Mouse (Mus musculus) embryo, embryonic 10.5 days (tissue): Measurements from ENCODE around the gene Zbtb22.

Experiments used
- DNase-seq: peaks from one replicate; pipeline ENCODE4 v3.0.0-alpha.2; 2015; ENCODE audit warnings: low spot score

Gene Zbtb22

DNA sequence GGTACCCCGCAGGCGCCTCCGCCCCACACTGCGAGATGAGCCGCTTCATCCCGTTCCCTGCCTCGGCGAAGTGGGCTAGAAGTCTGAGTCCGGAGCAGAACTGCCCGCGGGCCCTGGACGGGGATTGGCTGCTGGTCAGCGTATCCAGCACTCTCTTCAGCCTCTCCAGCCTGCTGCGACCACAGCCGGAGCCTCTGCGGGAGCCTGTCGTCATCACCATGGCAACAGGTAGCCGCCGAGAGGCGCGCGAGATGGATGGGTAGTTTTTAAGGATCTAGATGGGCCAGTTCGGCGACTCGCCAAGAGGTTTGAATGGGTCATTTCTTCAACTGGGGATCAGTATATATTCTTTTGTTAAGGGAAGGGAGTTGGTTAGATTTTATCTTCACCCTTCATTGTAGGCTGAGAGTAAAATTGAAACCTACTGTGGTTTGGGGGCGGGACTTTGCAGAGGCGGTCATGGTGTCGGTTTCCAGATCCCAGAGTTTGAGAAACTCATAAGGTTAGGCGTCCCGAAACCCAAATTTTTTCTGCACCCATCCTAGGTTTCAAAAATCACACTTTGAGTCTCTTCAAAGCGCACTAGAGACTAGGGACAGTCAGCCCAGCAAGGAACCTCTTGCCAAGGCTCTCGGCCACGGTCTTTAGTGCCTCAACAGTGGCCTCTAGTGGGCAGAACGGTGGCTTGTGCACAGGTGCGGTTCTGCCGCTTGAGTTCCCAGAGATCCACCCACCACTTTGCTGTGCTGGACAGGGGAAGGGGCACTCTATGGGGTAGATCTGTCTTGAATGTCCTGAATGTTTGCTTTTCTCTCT, 4.8 kb downstream of the Zbtb22 start:
- DNase-seq = peak; percentile 92

DNA sequence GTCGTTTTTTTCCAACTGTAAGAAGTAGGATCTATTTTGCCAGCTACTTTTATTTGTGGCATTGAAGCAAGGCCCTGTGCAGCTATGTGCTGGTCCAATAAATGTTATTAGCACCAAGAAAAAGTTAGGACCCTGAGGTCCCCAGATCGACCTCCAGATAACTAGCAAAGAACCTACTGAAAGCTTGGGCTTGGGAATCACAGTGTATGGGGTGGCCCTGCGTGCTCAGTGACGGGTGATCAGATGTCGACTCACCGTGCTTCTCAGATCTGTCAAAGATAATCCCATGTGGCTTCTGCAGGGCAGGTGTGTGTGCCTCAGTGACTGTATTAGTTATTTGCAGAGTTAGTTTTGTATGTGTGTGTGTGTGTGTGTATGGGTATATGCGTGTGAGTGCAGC, 5.7 kb downstream of the Zbtb22 start:
- DNase-seq = no peak

DNA sequence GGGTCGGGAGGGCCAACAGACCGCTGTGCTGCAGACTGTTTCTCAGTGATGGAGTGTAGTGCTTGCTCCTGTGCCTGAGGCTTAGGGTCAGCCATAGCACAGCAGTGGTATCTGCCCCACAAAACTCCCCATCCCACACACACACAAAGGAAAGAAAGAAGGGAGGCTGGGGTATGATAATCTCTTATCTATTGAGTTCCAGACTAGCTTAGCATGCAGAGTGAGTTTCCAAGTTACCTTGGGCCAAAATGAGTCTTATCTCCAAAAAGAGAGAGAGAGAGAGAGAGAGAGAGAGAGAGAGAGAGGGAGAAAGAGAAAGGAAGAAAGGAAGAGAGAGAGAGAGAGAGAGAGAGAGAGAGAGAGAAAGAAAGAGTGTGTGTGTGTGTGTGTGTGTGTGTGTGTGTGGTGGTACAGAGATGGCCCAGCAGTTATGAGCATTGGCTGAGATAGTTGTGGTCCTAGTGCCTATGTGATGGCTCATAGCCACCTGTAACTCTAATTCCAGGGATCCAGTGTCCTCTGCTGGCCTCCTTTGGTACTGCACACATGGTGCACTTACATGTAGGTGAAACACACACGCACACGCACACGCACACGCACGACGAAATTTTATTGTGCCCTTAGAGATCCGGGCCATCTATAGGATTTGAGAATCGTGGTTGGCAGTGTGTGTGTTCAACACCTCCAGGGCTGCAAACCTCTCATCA, 9.0 kb downstream of the Zbtb22 start:
- no peak for DNase-seq

GRCm38 (mm10) chr17:33925406-33926116, 9.9 kb downstream of the Zbtb22 start:
- DNase-seq = no peak

- peak; percentile 45 for DNase-seq
Measured at GRCm38 (mm10) chr17:33926207-33926932, 10.7 kb downstream of the Zbtb22 start.

GRCm38 (mm10) chr17:33928251-33928947, 12.7 kb downstream of the Zbtb22 start:
- no peak for DNase-seq

DNA sequence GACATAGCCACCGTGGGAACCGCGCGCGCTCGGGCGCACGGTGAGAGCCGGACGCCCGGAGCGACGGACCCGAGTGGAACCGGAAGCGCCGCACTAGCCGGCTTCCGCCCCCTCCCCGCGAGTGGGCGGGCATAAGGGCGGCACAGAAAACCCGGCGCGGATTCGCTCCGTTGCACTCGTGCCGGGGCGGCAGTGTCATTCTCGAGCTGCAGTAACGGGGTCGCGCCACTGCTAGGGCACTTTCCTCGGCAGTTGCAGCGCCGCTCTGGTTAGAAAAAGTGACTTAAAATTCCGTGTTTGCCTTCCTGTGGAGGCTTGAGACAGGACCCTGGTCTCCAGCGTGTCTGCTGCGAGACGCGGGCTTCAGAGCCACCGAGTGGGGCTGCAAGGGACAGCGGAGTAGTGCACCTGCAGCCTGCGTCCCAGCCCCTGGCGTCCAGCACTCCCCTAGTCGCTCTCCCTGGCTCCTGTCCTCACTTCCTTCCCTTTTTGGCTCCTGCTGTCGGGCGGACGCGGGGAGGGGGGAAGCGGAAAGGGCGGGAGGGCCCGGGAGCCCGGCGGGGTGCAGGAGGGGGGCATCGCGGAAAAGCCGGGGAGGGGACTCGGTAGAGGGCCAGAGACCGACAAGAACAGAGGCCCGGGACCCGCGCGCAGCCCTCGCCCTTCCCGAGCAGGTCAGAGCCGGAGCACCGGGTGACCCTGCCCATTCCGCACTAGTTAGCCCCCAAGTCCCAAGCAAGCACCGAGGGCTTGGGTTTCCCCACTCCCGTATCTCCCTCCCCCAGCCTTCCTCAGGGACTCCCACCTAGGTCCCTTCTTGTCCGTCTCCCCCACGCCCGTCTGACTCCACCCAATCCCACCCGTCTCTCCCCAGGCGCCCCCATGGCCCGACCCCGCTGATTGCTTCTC, 13.9 kb downstream of the Zbtb22 start, which contains the start of gene Rgl2:
Gene Rgl2 (plus strand): TSS at position 173 of the 909 bp plus-strand sequence.
- DNase-seq = peak; percentile 95

DNA sequence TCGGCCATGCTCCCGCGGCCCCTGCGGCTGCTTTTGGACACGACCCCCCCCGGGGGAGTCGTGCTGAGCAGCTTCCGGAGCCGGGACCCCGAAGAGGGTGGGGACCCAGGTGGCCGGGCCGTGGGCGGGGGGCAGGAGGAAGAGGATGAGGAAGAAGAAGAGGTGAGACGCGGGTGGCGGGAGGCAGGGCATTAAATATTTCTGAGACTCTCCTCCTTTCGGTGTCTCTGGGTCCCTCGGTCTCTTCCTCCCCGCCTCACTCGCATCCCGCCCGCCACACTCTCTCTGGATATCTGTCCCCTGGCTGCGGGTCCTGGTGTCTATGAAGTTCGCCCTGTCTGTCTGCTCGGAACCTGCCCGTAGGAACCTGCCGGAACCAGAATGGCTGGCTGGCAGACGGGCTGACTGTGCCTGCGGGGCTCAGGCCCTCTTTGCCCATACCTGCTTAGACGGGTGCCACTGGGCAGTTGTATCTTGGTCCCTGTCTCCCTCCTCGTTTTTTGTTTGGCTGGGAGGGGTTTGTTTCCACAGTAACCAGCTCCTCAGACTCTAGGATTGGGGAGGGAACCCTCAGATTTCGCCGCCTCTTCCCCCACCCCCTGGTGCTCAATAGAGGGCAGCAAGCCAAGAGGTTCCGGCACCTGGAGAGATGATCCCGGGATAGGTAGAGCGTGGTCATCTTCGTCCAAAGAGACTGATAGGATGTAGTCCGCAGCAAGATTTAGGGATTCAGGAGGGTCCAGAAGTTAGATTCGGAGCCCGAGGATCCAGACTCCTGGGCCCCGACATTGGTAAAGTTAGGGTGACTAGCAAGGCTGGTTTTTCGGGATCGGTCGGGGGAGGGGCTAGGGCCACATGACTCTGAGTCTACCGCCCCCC, 14.8 kb downstream of the Zbtb22 start:
- DNase-seq = peak; percentile 51

DNA sequence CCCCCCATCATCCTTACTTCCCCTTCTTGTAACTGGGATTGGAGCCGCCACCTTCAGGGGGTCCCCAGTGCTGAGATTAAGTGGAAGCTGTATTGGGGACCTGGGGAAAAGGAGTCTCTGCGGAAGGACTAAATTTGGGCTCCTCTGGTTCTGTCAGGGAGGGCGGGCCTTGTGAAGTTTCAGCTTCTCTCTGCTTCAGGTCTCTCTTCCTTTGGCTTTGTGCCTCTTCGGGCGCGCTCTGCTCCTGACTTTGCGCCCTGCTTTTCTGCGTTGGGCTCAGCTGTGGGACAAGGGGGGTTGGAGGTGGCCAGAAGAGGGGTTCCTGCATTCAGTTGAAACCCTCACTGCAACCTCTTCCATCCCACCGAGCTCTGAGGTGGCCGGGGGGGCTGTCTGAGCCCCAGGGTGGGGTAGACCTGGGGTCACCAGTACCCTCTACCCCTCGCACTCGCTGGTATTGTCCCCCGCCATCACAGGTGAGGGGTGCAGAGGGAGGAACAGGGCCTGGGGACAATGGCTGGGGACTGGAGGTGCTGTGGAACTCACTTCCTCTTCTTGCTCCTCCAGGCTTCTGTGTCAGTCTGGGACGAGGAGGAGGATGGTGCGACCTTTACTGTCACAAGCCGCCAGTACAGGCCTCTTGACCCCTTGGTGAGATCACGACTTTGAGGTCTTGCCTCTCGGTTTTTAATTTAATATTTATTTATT, 15.6 kb downstream of the Zbtb22 start:
- no peak for DNase-seq

DNA sequence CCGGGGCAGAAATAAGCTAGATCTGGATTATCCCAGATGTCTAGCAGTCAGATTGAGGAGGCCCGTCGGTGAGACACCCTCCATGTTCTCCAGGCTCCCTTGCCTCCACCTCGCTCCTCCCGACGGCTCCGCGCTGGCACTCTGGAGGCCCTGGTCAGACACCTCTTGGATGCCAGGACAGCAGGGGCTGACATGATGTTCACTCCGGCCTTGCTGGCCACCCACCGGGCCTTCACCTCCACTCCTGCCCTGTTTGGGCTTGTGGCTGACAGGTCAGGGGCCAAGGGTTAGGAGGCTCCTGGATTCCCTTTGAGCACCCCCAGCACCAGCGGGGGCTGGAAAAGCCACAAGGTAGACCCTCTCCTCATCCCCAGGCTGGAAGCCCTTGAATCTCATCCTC, 16.2 kb downstream of the Zbtb22 start:
- DNase-seq = no peak

DNA sequence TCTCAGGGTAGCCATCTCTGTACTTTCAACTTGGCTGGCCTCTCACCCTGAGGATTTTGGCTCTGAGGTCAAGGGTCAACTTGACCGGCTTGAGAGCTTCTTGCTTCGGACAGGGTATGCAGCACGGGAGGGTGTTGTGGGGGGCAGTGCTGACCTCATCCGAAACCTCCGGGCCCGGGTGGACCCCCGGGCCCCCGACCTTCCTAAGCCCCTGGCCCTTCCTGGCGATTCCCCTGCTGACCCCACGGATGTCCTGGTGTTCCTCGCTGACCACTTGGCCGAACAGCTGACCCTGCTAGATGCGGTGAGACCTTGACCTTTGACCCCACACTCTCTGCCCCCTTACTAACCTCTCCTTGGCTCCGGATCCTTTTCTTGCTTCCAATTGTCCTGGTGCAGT, 16.7 kb downstream of the Zbtb22 start:
- DNase-seq = no peak

DNA sequence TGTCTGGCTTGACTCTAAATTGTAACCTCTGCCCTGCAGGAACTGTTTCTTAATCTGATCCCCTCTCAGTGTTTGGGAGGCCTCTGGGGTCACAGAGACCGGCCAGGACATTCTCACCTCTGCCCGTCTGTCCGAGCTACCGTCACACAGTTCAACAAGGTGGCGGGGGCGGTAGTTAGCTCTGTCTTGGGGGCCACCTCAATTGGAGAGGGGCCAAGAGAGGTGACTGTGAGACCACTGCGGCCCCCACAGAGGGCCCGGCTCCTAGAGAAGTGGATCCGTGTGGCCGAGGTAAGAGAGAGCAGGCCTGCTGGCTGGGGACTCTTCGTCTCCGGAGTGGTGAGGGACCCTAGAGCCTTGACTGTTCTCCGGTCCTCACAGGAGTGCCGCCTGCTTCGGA, 17.3 kb downstream of the Zbtb22 start:
- no peak for DNase-seq

DNA sequence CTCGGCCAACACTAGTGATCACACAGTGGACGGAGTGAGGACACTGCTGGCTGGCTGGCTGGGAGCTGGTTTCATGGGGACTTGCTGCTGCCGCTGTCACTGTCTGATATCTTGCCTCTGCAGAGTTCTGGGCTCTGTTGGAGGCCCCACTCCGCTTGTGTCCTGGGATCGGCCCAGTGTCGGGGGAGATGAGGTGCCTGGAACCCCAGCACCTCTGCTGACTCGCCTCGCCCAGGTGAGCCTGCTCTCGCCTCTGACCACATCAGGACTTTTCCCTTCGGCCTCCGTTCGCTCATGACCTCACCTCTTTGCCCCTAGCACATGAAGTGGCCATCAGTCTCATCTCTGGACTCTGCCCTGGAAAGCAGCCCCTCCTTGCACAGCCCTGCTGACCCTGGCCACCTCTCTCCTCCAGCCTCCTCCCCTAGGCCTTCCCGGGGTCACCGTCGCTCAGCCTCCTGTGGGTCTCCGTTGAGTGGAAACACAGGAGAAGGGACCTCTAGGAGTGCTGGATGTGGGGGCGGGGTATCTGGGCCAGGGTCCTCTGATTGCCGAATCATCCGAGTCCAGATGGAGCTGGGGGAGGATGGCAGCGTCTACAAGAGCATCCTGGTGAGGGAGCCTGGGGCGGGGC, 19.8 kb downstream of the Zbtb22 start:
- no peak for DNase-seq

DNA sequence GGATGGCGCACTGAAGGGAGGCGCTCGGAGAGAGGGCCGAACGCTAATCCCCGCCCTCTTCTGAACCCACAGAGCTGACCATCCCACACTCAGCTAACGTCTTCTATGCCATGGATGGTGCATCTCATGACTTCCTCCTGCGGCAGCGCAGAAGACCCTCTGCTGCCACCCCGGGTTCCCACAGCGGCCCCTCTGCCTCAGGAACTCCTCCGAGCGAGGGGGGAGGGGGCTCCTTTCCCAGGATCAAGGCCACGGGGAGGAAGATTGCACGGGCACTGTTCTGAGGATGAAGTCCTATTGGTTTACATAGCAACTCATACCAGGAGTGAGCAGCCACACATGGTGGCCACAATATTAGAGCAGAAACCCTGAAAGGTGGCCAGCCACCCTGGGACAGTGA, 21.3 kb downstream of the Zbtb22 start:
- no peak for DNase-seq

DNA sequence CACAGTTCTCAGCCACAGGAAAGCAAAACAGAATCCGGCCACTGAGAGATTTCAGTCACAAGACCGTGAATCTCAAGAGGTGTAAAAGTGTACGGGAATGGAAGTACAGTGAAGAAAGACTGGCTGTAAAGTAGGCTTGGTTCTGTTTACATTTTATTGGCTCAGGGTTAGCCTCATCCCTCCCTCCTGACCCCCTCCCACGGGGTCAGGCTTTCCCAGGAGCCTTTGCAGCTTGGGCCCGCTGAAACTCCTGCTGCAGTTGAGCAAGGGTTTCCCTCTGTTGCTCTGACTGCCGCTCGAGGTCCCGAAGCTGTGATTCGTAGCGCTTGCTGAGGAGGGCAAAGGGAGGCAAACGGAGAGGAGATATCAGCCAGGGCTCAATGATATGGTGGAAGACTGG, 23.1 kb downstream of the Zbtb22 start:
- no peak for DNase-seq

GRCm38 (mm10) chr17:33940206-33940805, 24.6 kb downstream of the Zbtb22 start, which contains the start of the genes Pfdn6 and Wdr46:
Gene Pfdn6 (minus strand): TSS chr17:33940343.
Gene Wdr46 (plus strand): TSS chr17:33940660.
- DNase-seq = peak; percentile 97

DNA sequence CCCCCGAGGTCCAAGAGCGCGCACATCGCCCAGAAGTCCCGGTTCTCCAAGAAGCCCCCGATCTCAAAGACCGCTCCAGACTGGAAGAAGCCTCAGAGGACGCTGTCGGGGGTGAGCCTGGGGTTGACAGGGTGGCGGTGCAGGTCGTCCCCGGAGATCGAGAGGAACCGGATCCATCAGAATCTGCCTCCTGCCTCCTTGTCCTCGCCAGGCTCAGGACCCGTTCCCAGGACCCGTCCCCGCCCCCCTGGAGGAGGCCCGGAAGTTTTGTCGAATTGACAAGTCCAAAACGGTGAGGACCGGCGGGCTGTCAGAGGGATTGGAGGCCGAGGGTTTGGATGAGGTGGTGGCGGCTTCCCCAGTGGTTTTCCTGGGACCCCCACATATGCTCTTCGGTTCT, 25.3 kb downstream of the Zbtb22 start:
- DNase-seq = no peak

DNA sequence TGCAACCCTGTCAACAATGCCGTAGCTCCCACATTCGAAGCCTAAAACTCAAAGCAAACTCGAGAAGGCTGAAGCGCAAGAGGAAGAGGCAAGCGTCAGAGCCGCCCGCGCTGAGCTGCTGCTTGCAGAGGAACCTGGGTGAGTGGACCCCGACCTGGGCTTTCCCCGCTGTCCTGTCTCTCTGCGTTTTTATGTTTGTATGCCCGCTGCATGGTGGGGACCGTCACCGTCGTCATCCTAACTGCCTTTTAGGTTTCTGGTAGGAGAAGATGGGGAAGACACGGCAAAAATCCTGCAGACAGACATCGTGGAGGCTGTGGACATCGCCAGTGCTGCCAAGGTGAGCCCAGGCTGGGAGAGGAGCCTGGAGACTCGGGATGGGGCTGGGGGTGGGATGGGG, 25.7 kb downstream of the Zbtb22 start:
- DNase-seq = no peak
